Mouse (Mus musculus) bone marrow macrophage, adult 2 months (primary cell): ENCODE measurements at regions not wholly inside any gene's neighbourhood (a gene's known extent, or its start where the extent isn't known, plus 50 kb on each side); places are given as distances from the start of the nearest gene placed in this dataset.

Source experiments
- CTCF ChIP-seq: IDR thresholded peaks from 2 replicates; pipeline ENCODE4 v1.5.1; 2012; ENCODE audit warnings: low read depth, mild to moderate bottlenecking, low read length, moderate library complexity
- POLR2A ChIP-seq: IDR thresholded peaks from 2 replicates; pipeline ENCODE4 v1.6.1; 2012; ENCODE audit warnings: mild to moderate bottlenecking, low read depth, low read length, borderline replicate concordance

DNA sequence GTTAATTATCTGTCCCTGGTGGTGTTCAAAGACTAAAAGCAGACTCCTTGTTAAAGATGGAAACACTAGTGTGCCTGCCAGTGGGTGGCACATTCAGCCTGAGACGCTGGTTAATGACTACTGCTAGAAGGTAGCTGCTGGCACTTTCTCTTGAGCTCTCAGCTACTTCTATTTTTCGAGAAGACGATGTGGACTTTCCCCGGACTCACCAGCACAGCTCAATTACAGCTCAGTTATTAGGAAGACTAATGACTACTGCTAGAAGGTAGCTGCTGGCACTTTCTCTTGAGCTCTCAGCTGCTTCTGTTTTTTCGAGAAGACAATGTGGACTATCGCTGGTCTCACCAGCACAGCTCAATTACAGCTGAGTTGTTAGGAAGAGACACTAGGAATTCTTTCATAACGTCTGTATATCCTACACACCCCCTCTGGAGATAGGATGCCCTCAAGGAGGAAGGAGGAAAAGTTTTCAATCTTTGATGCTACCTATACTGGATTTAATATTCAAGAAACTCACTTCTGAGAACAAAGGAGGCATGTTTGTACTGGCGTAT, 243.3 kb downstream of the Sdhaf3 start:
- TF ChIP-seq CTCF, result no peak
- no peak for TF ChIP-seq POLR2A
